Mouse (Mus musculus) limb, embryonic 14.5 days (tissue): ENCODE results near the gene Stard3. TPM values are rescaled to one million over a fixed set of nuclear protein-coding genes. Genes with fewer than 3 reads are reported as not detected.

Source experiments
- ATAC-seq: fragments of 200-750 bp; cut with Nextera tagmentation; 2 replicates; pipeline ENCODE4 v1.8.0; 2017; ENCODE audit warnings: low read depth, moderate number of reproducible peaks, moderate TSS enrichment; ENCODE audit not compliant: low FRiP score
- DNase-seq: peaks from one replicate; pipeline ENCODE4 v3.0.0-alpha.2; 2015; ENCODE audit warnings: low spot score
- H3K27ac ChIP-seq: fragments of 300-500 bp; sonication (generic); replicated peaks from 2 replicates; pipeline ENCODE4 v1.5.1; 2014; ENCODE audit warnings: low read depth, mild to moderate bottlenecking, low read length, moderate library complexity, mixed read lengths
- H3K27me3 ChIP-seq: fragments of 300-500 bp; sonication (generic); 2 replicates; pipeline ENCODE4 v1.6.1; 2014; ENCODE audit warnings: low read length, mixed read lengths; ENCODE audit not compliant: control insufficient read depth, insufficient read depth
- H3K36me3 ChIP-seq: fragments of 300-500 bp; sonication (generic); 2 replicates; pipeline ENCODE4 v1.6.1; 2014; ENCODE audit warnings: mild to moderate bottlenecking, low read length, moderate library complexity, mixed read lengths; ENCODE audit not compliant: control insufficient read depth, insufficient read depth
- H3K4me1 ChIP-seq: fragments of 300-500 bp; sonication (generic); 2 replicates; pipeline ENCODE4 v1.6.1; 2014; ENCODE audit warnings: antibody characterized with exemption, low read length, mixed read lengths; ENCODE audit not compliant: control insufficient read depth, insufficient read depth
- H3K4me2 ChIP-seq: fragments of 300-500 bp; sonication (generic); replicated peaks from 2 replicates; pipeline ENCODE4 v1.6.1; 2014; ENCODE audit warnings: low read depth, mild to moderate bottlenecking, low read length, moderate library complexity; ENCODE audit not compliant: severe bottlenecking
- H3K4me3 ChIP-seq: fragments of 300-500 bp; sonication (generic); replicated peaks from 2 replicates; pipeline ENCODE4 v1.5.1; 2014; ENCODE audit warnings: low read length
- H3K9ac ChIP-seq: fragments of 300-500 bp; sonication (generic); 2 replicates; pipeline ENCODE4 v1.6.1; 2014; ENCODE audit warnings: mild to moderate bottlenecking, low read depth, low read length, moderate library complexity; ENCODE audit not compliant: severe bottlenecking
- H3K9me3 ChIP-seq: fragments of 300-500 bp; sonication (generic); 2 replicates; pipeline ENCODE4 v1.6.1; 2016; ENCODE audit warnings: low read length; ENCODE audit not compliant: control insufficient read depth
- POLR2A ChIP-seq: fragments of 200-500 bp; IDR thresholded peaks from 2 replicates; pipeline ENCODE4 v1.8.0; 2012; ENCODE audit warnings: inconsistent platforms, mild to moderate bottlenecking, moderate library complexity, borderline replicate concordance; ENCODE audit not compliant: insufficient read depth, insufficient read length; ENCODE audit errors: extremely low read depth
- WGBS: fragments of 180-500 bp; shearing (Covaris S2); extraction: QIAGEN DNeasy Blood & Tissue Kit; methylation state at CpG from one replicate; pipeline ENCODE4 v1.1.7; 2014; 5-methylcytosine and 5-hydroxymethylcytosine counted together
- polyA plus RNA-seq, 2 experiments: library from polyadenylated mRNA; depleted of rRNA in 1 of 2; stranded (reverse) in 1 of 2; unstranded in 1 of 2; fragments of >200 nt; fragmentation: Nextera tagmentation in 1 of 2; extraction: Ambion mirVana in 1 of 2; gene quantifications; 2 replicates each; pipeline versions ENCODE4 v1.2.1 to v1.2.3; 2012 to 2014

Gene Stard3
- polyA plus RNA-seq, 2 experiments: 36.9 to 78.2 TPM

GRCm38 (mm10) chr11:98332841-98333240 is 25.3 kb upstream of the Stard3 start:
- TF ChIP-seq POLR2A: no peak
- H3K4me2 ChIP-seq: no peak overlapping the region
- H3K36me3 ChIP-seq: no peaks in the 10 kb centered on the region
- no peaks in the 10 kb centered on the region for H3K9me3 ChIP-seq
- no peaks in the 10 kb centered on the region; the same call in 1 of the 2 replicates for H3K4me1 ChIP-seq
- no peak overlapping the region for H3K4me3 ChIP-seq
- ATAC-seq (no peak), DNase-seq (no peak)
- no peak overlapping the region for H3K27ac ChIP-seq
- no peak overlapping the region for H3K9ac ChIP-seq
- peaks cover 100% of the 10 kb centered on the region for H3K27me3 ChIP-seq
- WGBS: 58% methylated on average over 4 of the region's 4 CpGs

- Histone ChIP-seq H3K4me3 (no peak overlapping the region), H3K4me2 (no peak overlapping the region), H3K36me3 (no peaks in the 10 kb centered on the region), H3K9ac (no peak overlapping the region), H3K27ac (no peak overlapping the region), H3K9me3 (no peaks in the 10 kb centered on the region), H3K27me3 (peaks cover 100% of the 10 kb centered on the region), H3K4me1 (no peaks in the 10 kb centered on the region; the same call in 1 of the 2 replicates)
- no peak for DNase-seq
- no peak for ATAC-seq
- no peak for TF ChIP-seq POLR2A
- WGBS: 76% methylated on average over 10 of the region's 10 CpGs
Observed at GRCm38 (mm10) chr11:98333263-98333696, 24.9 kb upstream of the Stard3 start.

- TF ChIP-seq POLR2A: no peak
- H3K4me1 ChIP-seq: peaks cover 2% of the 10 kb centered on the region; the same call in 1 of the 2 replicates
- peaks cover 99% of the 10 kb centered on the region for H3K27me3 ChIP-seq
- no peaks in the 10 kb centered on the region for H3K36me3 ChIP-seq
- H3K27ac ChIP-seq: no peak overlapping the region
- DNase-seq (no peak), ATAC-seq (no peak)
- H3K9ac ChIP-seq: no peak overlapping the region
- H3K4me3 ChIP-seq: no peak overlapping the region; the same call in 1 of the 2 replicates
- WGBS: 2% methylated on average over 19 of the region's 41 CpGs
- peak overlapping the region; percentile 25; the same call in 1 of the 2 replicates for H3K4me2 ChIP-seq
- no peaks in the 10 kb centered on the region for H3K9me3 ChIP-seq
Observed at GRCm38 (mm10) chr11:98333981-98334741, 24.0 kb upstream of the Stard3 start.

DNA sequence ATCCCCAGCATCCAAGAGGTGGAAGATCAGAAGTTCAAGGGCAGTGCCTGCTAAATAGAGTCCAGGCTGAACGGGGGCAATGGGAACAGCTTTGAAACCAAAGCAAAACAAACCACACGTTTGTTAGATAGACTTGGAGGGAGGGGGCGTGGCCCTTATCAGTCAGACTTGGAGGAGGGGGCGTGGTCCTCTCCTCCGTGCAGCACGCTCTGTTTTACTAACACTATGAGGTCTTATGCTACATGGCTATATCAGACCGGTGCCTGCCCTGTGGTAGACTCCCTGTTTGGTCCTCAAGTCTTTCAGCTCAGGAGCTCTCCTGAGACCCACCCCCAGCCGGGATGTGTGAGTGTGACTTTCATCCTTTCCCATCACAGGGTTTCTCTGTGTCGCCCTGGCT is 22.9 kb upstream of the Stard3 start:
- no peaks in the 10 kb centered on the region for H3K9me3 ChIP-seq
- no peak overlapping the region for H3K4me3 ChIP-seq
- TF ChIP-seq POLR2A: no peak
- H3K4me2 ChIP-seq: no peak overlapping the region
- peaks cover 9% of the 10 kb centered on the region; the same call in 1 of the 2 replicates for H3K4me1 ChIP-seq
- H3K27me3 ChIP-seq: peaks cover 99% of the 10 kb centered on the region
- DNase-seq (no peak), ATAC-seq (no peak)
- H3K9ac ChIP-seq: no peak overlapping the region
- no peaks in the 10 kb centered on the region for H3K36me3 ChIP-seq
- WGBS: 12% methylated on average over 9 of the region's 9 CpGs
- H3K27ac ChIP-seq: no peak overlapping the region

- no peak for TF ChIP-seq POLR2A
- 17% methylated on average over 13 of the region's 13 CpGs for WGBS
- peaks cover 93% of the 10 kb centered on the region for H3K27me3 ChIP-seq
Observed at GRCm38 (mm10) chr11:98336245-98337107, 21.7 kb upstream of the Stard3 start.

More at GRCm38 (mm10) chr11:98336245-98337107, 21.7 kb upstream of the Stard3 start:
- H3K4me3 ChIP-seq: no peak overlapping the region
- H3K4me1 ChIP-seq: peaks cover 9% of the 10 kb centered on the region; the same call in 1 of the 2 replicates
- no peaks in the 10 kb centered on the region for H3K36me3 ChIP-seq
- no peaks in the 10 kb centered on the region for H3K9me3 ChIP-seq
- ATAC-seq (no peak), DNase-seq (no peak)
- H3K27ac ChIP-seq: no peak overlapping the region
- no peak overlapping the region for H3K4me2 ChIP-seq
- H3K9ac ChIP-seq: no peak overlapping the region
